Mouse (Mus musculus) limb, embryonic 13.5 days (tissue): ENCODE results near the gene Nrxn2. TPM values are rescaled to one million over a fixed set of nuclear protein-coding genes. Genes with fewer than 3 reads are reported as not detected.

Experiments used
- ATAC-seq: fragments of 200-750 bp; cut with Nextera tagmentation; 2 replicates; pipeline ENCODE4 v1.8.0; 2017; ENCODE audit warnings: low read depth, moderate number of reproducible peaks, moderate TSS enrichment; ENCODE audit not compliant: low FRiP score
- H3K27ac ChIP-seq: fragments of 300-500 bp; sonication (generic); 2 replicates; pipeline ENCODE4 v1.5.1; 2015; ENCODE audit warnings: inconsistent platforms, mild to moderate bottlenecking, moderate library complexity
- H3K27me3 ChIP-seq: fragments of 300-500 bp; sonication (generic); 2 replicates; pipeline ENCODE4 v1.6.1; 2015; ENCODE audit warnings: mild to moderate bottlenecking, inconsistent platforms
- H3K36me3 ChIP-seq: fragments of 300-500 bp; sonication (generic); 2 replicates; pipeline ENCODE4 v1.6.1; 2015; ENCODE audit warnings: inconsistent platforms, mild to moderate bottlenecking, moderate library complexity
- H3K4me1 ChIP-seq: fragments of 300-500 bp; sonication (generic); 2 replicates; pipeline ENCODE4 v1.6.1; 2015; ENCODE audit warnings: inconsistent platforms
- H3K4me2 ChIP-seq: fragments of 300-500 bp; sonication (generic); replicated peaks from 2 replicates; pipeline ENCODE4 v1.6.1; 2015; ENCODE audit warnings: inconsistent platforms, mild to moderate bottlenecking, moderate library complexity
- H3K4me3 ChIP-seq: fragments of 300-500 bp; sonication (generic); 2 replicates; pipeline ENCODE4 v1.5.1; 2015; ENCODE audit warnings: moderate library complexity, mild to moderate bottlenecking, inconsistent platforms
- H3K9ac ChIP-seq: fragments of 300-500 bp; sonication (generic); 2 replicates; pipeline ENCODE4 v1.6.1; 2015; ENCODE audit warnings: mild to moderate bottlenecking, inconsistent platforms
- H3K9me3 ChIP-seq: fragments of 300-500 bp; sonication (generic); 2 replicates; pipeline ENCODE4 v1.6.1; 2016; ENCODE audit warnings: inconsistent platforms
- WGBS: fragments of 180-500 bp; shearing (Covaris S2); methylation state at CpG from one replicate; pipeline ENCODE4 v1.1.7; 2015; 5-methylcytosine and 5-hydroxymethylcytosine counted together
- polyA plus RNA-seq: library from polyadenylated mRNA; unstranded; fragments of >200 nt; fragmentation: Nextera tagmentation; extraction: Ambion mirVana; gene quantifications from 2 replicates; pipeline ENCODE4 v1.2.1, GENCODE M21; 2015

Nrxn2 gene
- polyA plus RNA-seq, 1 experiment from 2014 or later, result 1.6 TPM

DNA sequence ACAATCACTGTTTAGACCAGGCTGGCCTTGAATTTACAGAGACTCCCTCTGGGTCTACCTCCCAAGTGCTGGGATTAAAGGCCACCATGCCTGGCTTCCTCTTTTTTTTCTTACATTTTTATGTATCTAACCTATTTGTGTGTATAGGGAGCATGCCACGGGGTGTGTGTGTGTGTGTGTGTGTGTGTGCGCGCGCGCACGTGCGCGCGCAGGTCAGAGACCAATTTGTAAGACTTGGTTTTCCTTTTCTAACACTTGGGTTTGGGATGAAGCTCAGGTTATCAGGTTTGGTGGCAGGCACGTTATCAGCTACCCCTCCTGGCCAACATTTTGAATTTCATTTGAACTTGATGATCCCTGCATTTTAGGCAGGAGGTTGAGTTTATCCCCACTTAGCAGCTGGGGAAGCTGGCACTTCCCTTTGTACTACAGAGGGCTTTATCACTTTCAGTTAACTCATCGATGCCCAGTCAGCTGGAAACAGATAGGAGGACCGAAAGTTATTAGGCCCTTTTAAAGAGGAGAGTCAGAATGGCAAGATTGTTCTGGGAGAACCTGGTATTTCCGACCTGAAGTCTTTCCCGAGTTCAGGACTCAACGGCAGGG lies 48.9 kb downstream of the Nrxn2 start:
- no peak overlapping the region for H3K4me2 ChIP-seq
- H3K9me3 ChIP-seq, result no peaks in the 10 kb centered on the region; the same call in 1 of the 2 replicates
- no peak for ATAC-seq
- no peaks in the 10 kb centered on the region for H3K36me3 ChIP-seq
- no peak overlapping the region for H3K27ac ChIP-seq
- WGBS, result 85% methylated on average over 15 of the region's 15 CpGs
- no peak overlapping the region for H3K4me3 ChIP-seq
- H3K27me3 ChIP-seq, result peaks cover 18% of the 10 kb centered on the region
- H3K4me1 ChIP-seq, result no peaks in the 10 kb centered on the region
- H3K9ac ChIP-seq, result no peak overlapping the region

DNA sequence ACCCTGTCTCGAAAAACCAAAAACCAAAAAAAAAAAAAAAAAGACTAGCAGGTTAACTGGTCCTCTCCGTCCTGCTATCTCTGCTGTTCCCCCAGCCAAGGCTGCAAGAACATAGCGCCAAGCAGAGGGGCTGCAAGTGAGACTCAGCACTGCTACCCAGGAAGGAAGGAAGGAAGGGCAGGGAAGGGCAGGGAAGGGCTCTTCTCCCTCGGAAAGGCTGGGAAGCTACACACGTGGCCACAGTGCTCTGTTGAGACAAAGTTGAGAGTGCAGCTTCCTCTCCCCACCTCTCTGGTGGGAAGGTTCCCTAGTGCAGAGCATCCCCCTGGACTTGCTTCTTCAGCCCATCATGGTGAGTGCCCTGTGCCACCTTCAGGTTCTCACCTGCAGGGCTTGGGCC lies 53.1 kb downstream of the Nrxn2 start:
- H3K36me3 ChIP-seq, result no peaks in the 10 kb centered on the region
- no peak overlapping the region for H3K27ac ChIP-seq
- no peak overlapping the region for H3K9ac ChIP-seq
- H3K4me3 ChIP-seq, result no peak overlapping the region
- 74% methylated on average over 5 of the region's 5 CpGs for WGBS
- 0 out of 2 replicates have a peak, but pooled peaks cover 5% of the 10 kb centered on the region for H3K27me3 ChIP-seq
- ATAC-seq, result no peak
- no peaks in the 10 kb centered on the region; the same call in 1 of the 2 replicates for H3K9me3 ChIP-seq
- H3K4me2 ChIP-seq, result no peak overlapping the region
- peaks cover 4% of the 10 kb centered on the region; the same call in 1 of the 2 replicates for H3K4me1 ChIP-seq

DNA sequence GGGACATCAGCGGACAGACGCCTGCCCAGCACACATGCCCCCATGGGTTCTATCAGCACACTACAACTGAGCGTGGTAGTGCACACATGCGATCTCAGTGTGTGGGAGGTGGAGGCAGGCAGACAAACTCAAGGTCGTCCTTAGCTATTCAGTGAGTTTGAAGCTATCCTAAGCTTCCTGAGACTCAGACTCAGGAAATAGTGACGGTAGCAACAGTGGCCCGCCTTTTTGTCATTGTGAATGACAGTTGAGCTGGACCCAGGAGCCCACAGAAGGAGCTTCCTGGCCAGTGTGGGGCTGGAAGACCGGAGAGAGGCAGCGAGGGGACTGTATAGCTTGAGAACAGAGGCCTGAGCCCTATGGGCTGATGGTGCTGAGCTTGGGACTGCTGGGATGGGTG lies 54.3 kb downstream of the Nrxn2 start:
- Histone ChIP-seq H3K27me3 (0 out of 2 replicates have a peak, but pooled peaks cover 5% of the 10 kb centered on the region), H3K9ac (no peak overlapping the region), H3K4me1 (peaks cover 4% of the 10 kb centered on the region; the same call in 1 of the 2 replicates), H3K4me3 (no peak overlapping the region), H3K4me2 (no peak overlapping the region), H3K9me3 (no peaks in the 10 kb centered on the region), H3K27ac (no peak overlapping the region), H3K36me3 (no peaks in the 10 kb centered on the region)
- ATAC-seq, result no peak
- WGBS, result 88% methylated on average over 9 of the region's 9 CpGs

DNA sequence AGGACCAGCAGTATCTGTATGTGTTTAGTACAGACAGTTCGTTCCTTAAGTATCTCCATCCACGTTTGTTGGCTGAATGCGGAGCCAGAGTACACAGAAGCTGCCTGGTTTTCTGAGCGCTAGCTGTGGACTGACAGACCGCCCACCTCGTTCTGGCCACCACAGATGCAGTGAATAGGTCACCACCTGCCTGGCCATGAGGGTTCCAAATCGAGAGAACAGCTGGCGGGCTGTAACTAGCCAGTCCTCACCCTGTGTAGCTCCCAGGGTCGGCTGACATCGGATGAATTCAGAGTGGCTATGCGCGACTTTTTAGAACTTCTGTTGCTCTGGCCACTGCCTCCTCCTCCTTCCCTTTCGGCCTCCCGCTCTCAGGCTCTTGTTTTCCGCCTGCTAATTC lies 56.2 kb downstream of the Nrxn2 start:
- ATAC-seq, result no peak
- Histone ChIP-seq H3K4me1 (peaks cover 4% of the 10 kb centered on the region; the same call in 1 of the 2 replicates), H3K4me3 (no peak overlapping the region), H3K27me3 (0 out of 2 replicates have a peak, but pooled peaks cover 5% of the 10 kb centered on the region), H3K27ac (no peak overlapping the region), H3K9me3 (no peaks in the 10 kb centered on the region), H3K36me3 (no peaks in the 10 kb centered on the region), H3K9ac (peak overlapping the region; percentile 8; the same call in 1 of the 2 replicates), H3K4me2 (no peak overlapping the region)
- 35% methylated on average over 15 of the region's 15 CpGs for WGBS

DNA sequence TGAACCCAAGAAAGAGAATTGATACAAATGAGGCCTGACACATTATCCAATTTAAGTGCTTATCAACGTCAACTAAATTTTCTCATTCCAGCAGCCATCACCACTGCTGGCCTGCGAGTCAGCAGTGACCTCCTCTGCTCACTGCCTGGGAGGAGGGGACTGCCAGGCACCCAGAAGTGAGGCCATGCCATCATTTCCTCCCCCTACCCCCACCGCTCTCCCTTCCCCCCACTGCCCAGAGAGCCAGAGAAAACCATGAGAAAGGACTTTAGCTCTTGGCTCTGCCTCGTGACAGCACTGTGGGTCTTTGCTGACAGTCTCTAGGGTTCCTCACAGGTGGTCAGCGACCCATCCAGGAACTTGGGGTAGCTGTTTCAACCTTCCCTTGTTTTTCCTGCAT lies 56.6 kb downstream of the Nrxn2 start:
- Histone ChIP-seq H3K4me1 (peaks cover 4% of the 10 kb centered on the region; the same call in 1 of the 2 replicates), H3K36me3 (no peaks in the 10 kb centered on the region), H3K27me3 (0 out of 2 replicates have a peak, but pooled peaks cover 5% of the 10 kb centered on the region), H3K4me2 (no peak overlapping the region), H3K27ac (no peak overlapping the region), H3K9me3 (no peaks in the 10 kb centered on the region), H3K4me3 (no peak overlapping the region), H3K9ac (peak overlapping the region; percentile 8; the same call in 1 of the 2 replicates)
- WGBS, result 40% methylated on average over 5 of the region's 5 CpGs
- no peak for ATAC-seq

DNA sequence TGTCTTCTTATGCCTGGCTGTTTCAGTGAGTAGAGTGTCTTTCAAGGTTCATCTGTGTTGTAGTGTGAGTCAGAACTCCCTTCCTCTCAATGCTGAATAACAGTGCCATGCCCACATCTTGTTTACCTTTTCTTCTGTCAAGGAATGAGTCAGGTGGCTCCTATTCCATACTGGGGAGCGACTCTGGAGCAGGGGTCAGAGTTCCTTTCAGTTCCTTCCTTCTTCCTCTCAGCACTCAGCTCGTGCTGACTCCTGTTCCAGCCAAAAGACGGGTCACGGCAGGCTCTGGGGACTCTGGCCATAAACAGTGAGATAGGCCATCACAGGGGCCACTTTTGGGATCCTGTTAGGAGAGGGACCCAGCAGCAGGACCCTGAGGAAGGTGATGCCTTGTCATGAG lies 58.5 kb downstream of the Nrxn2 start:
- Histone ChIP-seq H3K4me3 (no peak overlapping the region), H3K36me3 (no peaks in the 10 kb centered on the region), H3K27me3 (0 out of 2 replicates have a peak, but pooled peaks cover 5% of the 10 kb centered on the region), H3K9ac (no peak overlapping the region), H3K4me2 (no peak overlapping the region), H3K9me3 (no peaks in the 10 kb centered on the region), H3K27ac (no peak overlapping the region), H3K4me1 (peaks cover 4% of the 10 kb centered on the region; the same call in 1 of the 2 replicates)
- WGBS, result 64% methylated on average over 4 of the region's 4 CpGs
- no peak for ATAC-seq

DNA sequence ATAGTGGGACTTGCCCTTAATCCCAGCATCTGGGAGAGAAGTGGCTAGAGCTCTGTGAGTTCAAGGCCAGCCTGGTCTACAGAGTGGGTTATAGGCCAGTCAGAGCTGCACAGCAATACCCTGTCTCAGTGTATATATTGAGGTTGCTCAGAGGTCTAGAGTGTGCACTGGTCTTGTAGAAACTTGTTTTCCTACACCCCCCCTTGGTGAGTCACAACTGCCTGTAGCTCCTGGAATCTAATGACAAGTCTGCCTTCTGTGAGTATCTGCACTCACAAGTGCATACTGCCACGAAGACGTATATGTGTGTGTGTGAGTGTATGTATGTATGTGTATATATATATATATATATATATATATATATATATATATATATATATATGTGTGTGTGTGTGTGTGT lies 60.0 kb downstream of the Nrxn2 start:
- H3K27me3 ChIP-seq, result 0 out of 2 replicates have a peak, but pooled peaks cover 5% of the 10 kb centered on the region
- H3K4me1 ChIP-seq, result peaks cover 4% of the 10 kb centered on the region; the same call in 1 of the 2 replicates
- no peak for ATAC-seq
- H3K27ac ChIP-seq, result no peak overlapping the region
- no peak overlapping the region for H3K4me3 ChIP-seq
- H3K9ac ChIP-seq, result no peak overlapping the region
- no peaks in the 10 kb centered on the region for H3K9me3 ChIP-seq
- H3K36me3 ChIP-seq, result no peaks in the 10 kb centered on the region
- 88% methylated on average over 2 of the region's 2 CpGs for WGBS
- no peak overlapping the region for H3K4me2 ChIP-seq

DNA sequence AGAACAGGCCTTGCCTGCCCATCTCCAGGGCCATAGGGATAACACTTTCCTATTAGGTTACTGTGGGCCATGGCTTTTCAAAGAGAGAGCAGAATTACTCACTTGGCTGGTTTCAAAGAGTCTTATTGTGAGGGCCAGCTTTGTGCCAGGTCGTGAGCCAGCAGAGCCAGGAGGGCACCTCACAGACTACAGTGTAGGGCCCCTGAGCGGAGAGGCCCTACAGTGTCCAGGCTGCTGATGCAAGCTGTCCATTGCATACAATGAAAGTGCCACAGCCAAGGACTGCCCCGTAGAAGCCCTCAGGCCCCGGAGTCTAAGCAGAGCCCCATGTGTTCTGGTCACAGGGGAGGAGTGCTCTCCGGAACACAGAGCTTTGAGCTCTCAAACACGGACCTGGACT lies 64.4 kb downstream of the Nrxn2 start:
- no peak for ATAC-seq
- Histone ChIP-seq H3K36me3 (no peaks in the 10 kb centered on the region), H3K27me3 (peaks cover 7% of the 10 kb centered on the region), H3K9ac (no peak overlapping the region), H3K27ac (no peak overlapping the region), H3K4me2 (no peak overlapping the region), H3K9me3 (no peaks in the 10 kb centered on the region), H3K4me1 (0 out of 2 replicates have a peak, but pooled peaks cover 6% of the 10 kb centered on the region), H3K4me3 (no peak overlapping the region)
- WGBS, result 83% methylated on average over 6 of the region's 6 CpGs

DNA sequence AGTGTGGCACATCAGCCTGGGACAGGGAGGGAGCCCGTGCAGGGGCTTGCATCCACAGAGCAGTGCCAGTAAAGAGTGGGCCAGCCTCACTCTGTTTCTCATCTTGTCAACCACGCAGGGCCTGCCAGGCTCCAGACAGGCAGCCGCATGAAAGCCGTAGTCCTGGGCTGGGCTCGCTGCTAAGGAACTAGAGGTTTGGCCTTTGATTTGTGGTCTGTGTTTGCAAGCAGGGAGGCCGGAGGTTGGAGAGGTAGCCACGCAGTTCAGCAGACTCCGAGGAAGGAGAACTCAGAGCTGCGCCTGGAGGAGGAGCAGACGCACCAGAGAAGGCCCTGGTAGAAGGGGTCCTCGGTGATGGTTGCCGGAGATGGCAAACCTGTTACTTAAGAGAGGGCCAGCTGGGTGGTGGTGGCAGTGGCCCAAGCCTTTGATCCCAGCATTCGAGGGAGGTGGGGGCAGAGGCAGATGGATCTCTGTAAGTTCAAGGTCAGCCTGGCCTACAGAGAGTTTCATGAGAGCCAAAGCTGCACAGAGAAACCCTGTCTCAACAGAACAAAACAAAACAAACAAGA lies 66.6 kb downstream of the Nrxn2 start:
- H3K4me3 ChIP-seq, result no peak overlapping the region
- 0 out of 2 replicates have a peak, but pooled peaks cover 6% of the 10 kb centered on the region for H3K4me1 ChIP-seq
- H3K9ac ChIP-seq, result no peak overlapping the region
- no peak overlapping the region for H3K4me2 ChIP-seq
- 53% methylated on average over 13 of the region's 13 CpGs for WGBS
- no peak for ATAC-seq
- H3K27ac ChIP-seq, result no peak overlapping the region
- H3K36me3 ChIP-seq, result no peaks in the 10 kb centered on the region
- H3K9me3 ChIP-seq, result no peaks in the 10 kb centered on the region
- peaks cover 18% of the 10 kb centered on the region for H3K27me3 ChIP-seq

DNA sequence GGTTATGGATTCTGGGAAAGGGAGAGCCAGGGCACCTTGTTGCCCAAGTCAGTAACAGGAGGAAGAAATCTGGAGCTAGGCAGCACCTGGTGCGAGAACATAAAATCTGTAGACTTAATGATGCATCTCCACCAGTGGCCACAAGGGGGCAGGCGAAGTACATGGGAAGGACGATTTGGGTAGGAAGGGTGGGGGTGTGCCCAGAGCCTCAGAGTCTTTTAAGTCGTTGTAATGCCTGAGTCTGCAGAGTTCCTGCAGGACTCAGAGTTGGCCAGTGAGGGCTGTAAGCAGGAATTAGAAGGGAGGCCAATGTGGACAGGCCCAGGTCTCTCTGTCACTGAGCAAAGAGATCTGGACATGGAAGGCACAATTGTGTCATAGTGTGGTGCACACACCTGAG lies 70.5 kb downstream of the Nrxn2 start:
- 0 out of 2 replicates have a peak, but pooled peaks cover 6% of the 10 kb centered on the region for H3K4me1 ChIP-seq
- peaks cover 55% of the 10 kb centered on the region for H3K27me3 ChIP-seq
- no peak overlapping the region for H3K4me3 ChIP-seq
- H3K9me3 ChIP-seq, result no peaks in the 10 kb centered on the region
- ATAC-seq, result peak; percentile 69; the same call in 1 of the 2 replicates
- H3K9ac ChIP-seq, result no peak overlapping the region
- 0% methylated on average over 4 of the region's 4 CpGs for WGBS
- H3K27ac ChIP-seq, result no peak overlapping the region
- no peaks in the 10 kb centered on the region for H3K36me3 ChIP-seq
- H3K4me2 ChIP-seq, result no peak overlapping the region

DNA sequence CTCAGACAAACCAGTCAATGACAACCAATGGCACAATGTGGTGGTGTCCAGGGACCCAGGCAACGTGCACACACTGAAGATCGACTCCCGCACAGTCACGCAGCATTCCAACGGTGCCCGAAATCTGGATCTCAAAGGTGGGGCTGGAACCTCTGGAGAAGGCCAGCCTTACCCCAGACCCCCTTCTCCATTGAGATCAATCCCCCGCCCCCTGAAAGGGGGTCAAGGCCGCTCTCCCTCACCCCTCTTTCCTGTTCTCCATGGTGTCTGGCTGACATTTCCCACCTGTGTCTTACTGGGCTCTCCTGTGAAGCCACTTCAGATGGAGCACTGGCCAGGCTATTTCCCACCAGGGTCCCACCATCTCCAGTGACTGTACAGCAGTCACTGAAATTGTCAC lies 73.0 kb downstream of the Nrxn2 start:
- 81% methylated on average over 8 of the region's 8 CpGs for WGBS
- no peak overlapping the region for H3K27ac ChIP-seq
- no peak for ATAC-seq

DNA sequence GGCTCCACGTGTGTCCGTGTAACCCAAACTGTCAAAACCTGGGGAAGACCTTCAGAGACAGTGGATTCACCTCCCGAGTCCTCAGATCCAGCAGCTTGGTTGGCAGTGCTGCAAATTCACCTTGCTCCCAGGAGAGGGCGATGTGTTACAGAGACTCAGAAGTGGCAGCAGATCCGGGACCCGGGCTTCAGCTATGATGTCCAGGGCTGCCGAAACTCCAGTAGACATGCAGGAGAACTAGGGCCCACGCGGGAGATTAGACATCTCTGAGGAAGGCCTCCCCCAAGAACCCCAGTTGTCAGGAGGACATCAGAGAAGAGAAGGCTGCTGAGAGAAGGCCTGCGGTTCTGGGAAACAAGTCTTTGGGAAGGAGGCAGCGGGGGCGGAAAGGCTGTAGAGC lies 73.6 kb downstream of the Nrxn2 start:
- Histone ChIP-seq H3K9me3 (no peaks in the 10 kb centered on the region), H3K4me3 (no peak overlapping the region), H3K4me2 (no peak overlapping the region), H3K9ac (no peak overlapping the region), H3K4me1 (no peaks in the 10 kb centered on the region), H3K27ac (no peak overlapping the region), H3K36me3 (no peaks in the 10 kb centered on the region), H3K27me3 (peaks cover 85% of the 10 kb centered on the region)
- WGBS, result 19% methylated on average over 12 of the region's 12 CpGs
- ATAC-seq, result no peak

More for the DNA sequence above, 73.0 kb downstream of the Nrxn2 start:
- Histone ChIP-seq H3K36me3 (no peaks in the 10 kb centered on the region), H3K9me3 (no peaks in the 10 kb centered on the region), H3K4me3 (no peak overlapping the region), H3K9ac (no peak overlapping the region), H3K27me3 (peaks cover 80% of the 10 kb centered on the region), H3K4me2 (no peak overlapping the region), H3K4me1 (no peaks in the 10 kb centered on the region)
